Mouse (Mus musculus): ENCODE data around the gene Tdpoz3.
"Not testable (repeated sequence)": the region's sequence is repeated elsewhere in the genome, so short reads cannot be mapped to it uniquely, and the experiment has no call there.

The Tdpoz3 gene

GRCm38 (mm10) chr3:93825720-93826119 is at the start of gene Tdpoz3:
Gene Tdpoz3 (plus strand): TSS chr3:93826020.
- not testable (repeated sequence) for DNase-seq (ENCODE audit: low spot score)

- DNase-seq (ENCODE audit: low spot score), result not testable (repeated sequence)
These were observed 29.7 kb upstream of the Tdpoz3 start, which contains the start of gene Tdpoz4 for GRCm38 (mm10) chr3:93796098-93796497. Gene Tdpoz4 (plus strand): TSS chr3:93796398.

GRCm38 (mm10) chr3:93813341-93813740 is 12.5 kb upstream of the Tdpoz3 start:
- not testable (repeated sequence) for DNase-seq (ENCODE audit: low spot score)

GRCm38 (mm10) chr3:93858957-93859356 is 33.1 kb downstream of the Tdpoz3 start:
- DNase-seq (ENCODE audit: low spot score), result not testable (repeated sequence)

- DNase-seq (ENCODE audit: low spot score), result not testable (repeated sequence)
These were observed 44.8 kb downstream of the Tdpoz3 start for GRCm38 (mm10) chr3:93870635-93871034.

Measured in spleen, adult 12 weeks (tissue).